Mouse (Mus musculus) natural killer cell, adult 2 months (primary cell): ENCODE data around the gene Itpripl1.
"Not testable (repeated sequence)": the region's sequence is repeated elsewhere in the genome, so short reads cannot be mapped to it uniquely, and the experiment has no call there.

Experiments used
- DNase-seq, 2 experiments: peaks; one replicate each; pipeline ENCODE4 v3.0.0; 2022; ENCODE audit warnings: low spot score in 2 of 2

The Itpripl1 gene

GRCm38 (mm10) chr2:127092000-127092399 lies 51.2 kb downstream of the Itpripl1 start:
- DNase-seq: no peak

- DNase-seq: not testable (repeated sequence)
Observed at GRCm38 (mm10) chr2:127090151-127090550, 53.1 kb downstream of the Itpripl1 start.
